Mouse (Mus musculus): ENCODE measurements around the gene Chd3. TPM values are rescaled to one million over a fixed set of nuclear protein-coding genes. Genes with fewer than 3 reads are reported as not detected.

Chd3 gene
- polyA plus RNA-seq, 1 experiment from 2014 or later: 124 TPM

GRCm38 (mm10) chr11:69357690-69358089 lies 11.5 kb downstream of the Chd3 start:
- H3K27ac ChIP-seq: no peak overlapping the region
- H3K27me3 ChIP-seq: no peaks in the 10 kb centered on the region
- no peak overlapping the region for H3K9ac ChIP-seq (replicated peaks)
- H3K36me3 ChIP-seq: peaks cover 100% of the 10 kb centered on the region
- WGBS: 83% methylated on average over 12 of the region's 12 CpGs
- no peak overlapping the region for H3K4me3 ChIP-seq (replicated peaks)
- no peaks in the 10 kb centered on the region for H3K9me3 ChIP-seq
- no peak overlapping the region for H3K4me2 ChIP-seq
- H3K4me1 ChIP-seq (replicated peaks): peaks cover 2% of the 10 kb centered on the region; the same call in 1 of the 2 replicates
- ATAC-seq (ENCODE audit: insufficient number of reproducible peaks, insufficient read depth, low FRiP score, low TSS enrichment, low read depth): no peak

DNA sequence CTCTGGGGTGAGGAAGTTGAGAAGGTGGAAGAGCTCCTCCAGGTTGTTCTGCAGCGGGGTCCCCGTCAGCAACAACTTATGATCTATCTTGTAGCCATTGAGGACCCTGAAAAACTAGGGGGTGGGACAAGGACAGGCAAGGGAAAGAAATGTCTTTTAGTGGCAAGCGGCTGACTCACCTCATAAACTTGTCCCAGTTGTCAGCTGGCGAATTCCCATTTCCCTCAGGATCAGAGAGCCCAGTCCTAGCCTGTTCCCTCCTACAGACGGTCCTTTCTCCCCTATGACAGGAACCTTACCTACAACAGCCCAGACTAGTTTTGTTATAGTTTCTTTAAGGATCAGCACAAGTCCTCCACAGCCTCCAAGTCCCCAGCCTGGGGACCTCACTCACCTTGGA lies 12.7 kb downstream of the Chd3 start:
- no peak overlapping the region for H3K4me3 ChIP-seq (replicated peaks)
- no peaks in the 10 kb centered on the region for H3K9me3 ChIP-seq
- peaks cover 100% of the 10 kb centered on the region for H3K36me3 ChIP-seq
- no peak overlapping the region for H3K27ac ChIP-seq
- H3K27me3 ChIP-seq: no peaks in the 10 kb centered on the region
- no peak overlapping the region for H3K4me2 ChIP-seq
- no peak for ATAC-seq (ENCODE audit: insufficient number of reproducible peaks, insufficient read depth, low FRiP score, low TSS enrichment, low read depth)
- H3K9ac ChIP-seq (replicated peaks): no peak overlapping the region
- WGBS: 84% methylated on average over 5 of the region's 5 CpGs
- no peaks in the 10 kb centered on the region for H3K4me1 ChIP-seq (replicated peaks)

GRCm38 (mm10) chr11:69346441-69346840 lies 22.8 kb downstream of the Chd3 start:
- Histone ChIP-seq H3K9me3 (no peaks in the 10 kb centered on the region), H3K27ac (no peak overlapping the region), H3K4me3 (replicated peaks) (no peak overlapping the region), H3K27me3 (no peaks in the 10 kb centered on the region), H3K9ac (replicated peaks) (no peak overlapping the region), H3K4me2 (no peak overlapping the region), H3K4me1 (replicated peaks) (peaks cover 2% of the 10 kb centered on the region), H3K36me3 (peaks cover 89% of the 10 kb centered on the region)
- WGBS: 86% methylated on average over 25 of the region's 26 CpGs
- no peak for ATAC-seq (ENCODE audit: insufficient number of reproducible peaks, insufficient read depth, low FRiP score, low TSS enrichment, low read depth)

DNA sequence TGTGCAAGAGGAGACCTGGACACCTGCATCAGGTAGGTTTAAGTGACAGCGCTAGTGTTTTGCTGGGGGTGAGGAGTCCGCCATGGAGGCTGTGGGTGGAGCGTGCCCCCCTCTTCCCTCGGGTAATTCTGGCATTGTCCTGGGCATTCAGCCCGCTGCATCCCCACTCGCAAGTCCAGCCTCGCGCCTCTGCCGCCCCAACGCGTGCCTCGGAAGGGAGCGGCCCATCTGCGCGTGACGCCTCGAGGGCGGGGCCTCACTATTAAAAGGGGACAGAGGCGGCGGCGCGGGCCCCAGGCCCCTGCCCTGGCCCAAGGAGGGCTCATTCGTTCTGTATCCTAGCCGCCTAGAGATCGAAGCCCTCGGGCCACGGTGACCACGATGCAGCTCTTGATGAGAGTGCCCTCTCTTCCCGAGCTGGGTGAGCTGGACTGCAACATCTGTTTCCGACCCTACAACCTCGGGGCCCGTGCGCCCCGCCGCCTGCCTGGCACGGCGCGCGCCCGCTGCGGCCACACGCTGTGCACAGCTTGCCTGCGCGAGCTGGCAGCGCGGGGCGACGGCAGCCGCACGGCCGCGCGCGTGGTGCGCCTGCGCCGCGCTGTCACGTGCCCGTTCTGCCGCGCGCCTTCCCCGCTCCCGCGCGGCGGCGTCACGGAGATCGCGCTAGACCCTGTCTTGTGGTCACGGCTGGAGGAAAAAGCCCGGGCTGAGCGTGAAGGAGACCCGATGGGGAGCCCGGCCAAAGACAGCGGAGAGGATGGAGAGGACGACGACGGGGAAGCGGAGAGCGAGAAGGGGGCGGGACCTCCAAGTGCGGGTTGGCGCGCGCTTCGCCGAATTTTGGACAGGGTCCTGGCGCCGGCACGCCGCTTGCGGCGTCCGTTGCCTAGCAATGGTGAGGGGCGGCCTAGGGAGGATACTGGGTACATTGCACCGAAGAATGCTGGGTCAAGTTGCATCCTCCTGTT lies 28.8 kb downstream of the Chd3 start, which contains the start of gene Rnf227:
TSS of gene Rnf227 (plus strand) at position 301 of the 971 bp plus-strand sequence.
- ATAC-seq (ENCODE audit: insufficient number of reproducible peaks, insufficient read depth, low FRiP score, low TSS enrichment, low read depth): peak; percentile 82
- peaks cover 15% of the 10 kb centered on the region for H3K4me1 ChIP-seq (replicated peaks)
- H3K27me3 ChIP-seq: 0 out of 2 replicates have a peak, but pooled peaks cover 8% of the 10 kb centered on the region
- 0 out of 2 replicates have a peak, but pooled peaks cover 3% of the 10 kb centered on the region for H3K9me3 ChIP-seq
- H3K9ac ChIP-seq (replicated peaks): peak within 1 kb of the TSS; percentile 73
- H3K36me3 ChIP-seq: peaks cover 30% of the 10 kb centered on the region
- 2% methylated on average over 99 of the region's 99 CpGs for WGBS
- peak within 1 kb of the TSS; percentile 76 for H3K4me2 ChIP-seq
- peak within 1 kb of the TSS; percentile 57 for H3K4me3 ChIP-seq (replicated peaks)
- peak within 1 kb of the TSS; percentile 86 for H3K27ac ChIP-seq

- Histone ChIP-seq H3K27ac (no peak overlapping the region), H3K4me1 (replicated peaks) (peaks cover 23% of the 10 kb centered on the region), H3K4me3 (replicated peaks) (no peak overlapping the region), H3K36me3 (no peaks in the 10 kb centered on the region), H3K9me3 (0 out of 2 replicates have a peak, but pooled peaks cover 3% of the 10 kb centered on the region), H3K4me2 (no peak overlapping the region), H3K9ac (replicated peaks) (no peak overlapping the region), H3K27me3 (peaks cover 10% of the 10 kb centered on the region; the same call in 1 of the 2 replicates)
- ATAC-seq (ENCODE audit: insufficient number of reproducible peaks, insufficient read depth, low FRiP score, low TSS enrichment, low read depth): no peak
- whole genome bisulfite sequencing: 59% methylated on average over 4 of the region's 4 CpGs
Measured at GRCm38 (mm10) chr11:69334796-69335195, 34.4 kb downstream of the Chd3 start.

DNA sequence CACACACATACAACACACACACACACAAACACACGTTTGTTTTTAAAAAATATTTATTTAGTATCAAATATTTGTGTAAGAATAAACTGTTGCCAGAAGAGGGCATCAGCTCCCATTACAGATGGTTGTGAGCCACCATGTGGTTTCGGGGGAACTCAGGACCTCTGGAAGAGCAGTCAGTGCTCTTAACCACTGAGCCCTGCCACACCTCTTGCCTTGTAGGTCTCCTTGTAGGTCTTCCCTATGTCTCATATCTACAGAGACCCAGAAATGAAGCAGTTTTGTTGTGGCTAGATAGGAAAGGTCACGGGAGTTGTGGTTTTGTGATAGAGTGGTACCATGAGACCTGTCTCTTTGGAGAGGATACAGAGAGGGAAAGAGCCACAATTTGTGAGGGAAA lies 35.3 kb downstream of the Chd3 start:
- Histone ChIP-seq H3K27me3 (peaks cover 9% of the 10 kb centered on the region; the same call in 1 of the 2 replicates), H3K27ac (no peak overlapping the region), H3K4me1 (replicated peaks) (peaks cover 21% of the 10 kb centered on the region), H3K9me3 (0 out of 2 replicates have a peak, but pooled peaks cover 3% of the 10 kb centered on the region), H3K9ac (replicated peaks) (no peak overlapping the region), H3K4me3 (replicated peaks) (no peak overlapping the region), H3K36me3 (no peaks in the 10 kb centered on the region), H3K4me2 (no peak overlapping the region)
- WGBS: 69% methylated on average over 3 of the region's 3 CpGs
- no peak for ATAC-seq (ENCODE audit: insufficient number of reproducible peaks, insufficient read depth, low FRiP score, low TSS enrichment, low read depth)

DNA sequence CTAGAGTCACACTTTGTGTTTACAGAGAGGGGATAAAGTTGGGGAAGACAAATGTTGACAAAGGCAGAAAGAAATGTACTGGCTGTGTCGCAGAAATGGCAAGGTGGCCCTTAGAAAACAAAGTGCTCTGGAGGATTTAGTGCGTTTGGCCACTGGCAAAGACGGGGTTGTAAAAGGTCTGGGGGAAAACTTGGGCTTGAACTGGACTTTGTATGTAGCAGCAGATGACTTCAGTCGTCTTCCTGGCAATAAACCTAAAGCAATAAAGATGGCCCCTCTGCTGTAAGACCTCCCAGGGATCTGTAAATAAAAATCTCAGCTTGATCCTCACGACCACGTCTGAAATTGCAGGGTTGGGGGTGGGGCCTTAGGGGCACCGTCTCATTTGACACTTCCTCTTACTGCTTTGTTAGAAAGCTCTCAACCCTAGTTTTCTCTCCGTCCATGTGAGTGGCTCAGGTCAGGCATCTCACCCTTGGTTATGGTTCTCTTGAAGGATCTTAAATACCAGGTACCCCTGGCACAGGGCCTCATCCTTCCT lies 36.4 kb downstream of the Chd3 start:
- ATAC-seq (ENCODE audit: insufficient number of reproducible peaks, insufficient read depth, low FRiP score, low TSS enrichment, low read depth): no peak
- 10% methylated on average over 8 of the region's 8 CpGs for WGBS
- Histone ChIP-seq H3K27me3 (peaks cover 16% of the 10 kb centered on the region), H3K4me3 (replicated peaks) (no peak overlapping the region), H3K4me2 (peak overlapping the region; percentile 63; the same call in 1 of the 2 replicates), H3K27ac (peak overlapping the region; percentile 85), H3K9ac (replicated peaks) (0 out of 2 replicates have a peak overlapping the region, but pooled peaks have one; percentile 49), H3K9me3 (0 out of 2 replicates have a peak, but pooled peaks cover 3% of the 10 kb centered on the region), H3K4me1 (replicated peaks) (peaks cover 21% of the 10 kb centered on the region), H3K36me3 (no peaks in the 10 kb centered on the region)

- WGBS: 1% methylated on average over 24 of the region's 24 CpGs
Measured at GRCm38 (mm10) chr11:69331929-69332405, 37.2 kb downstream of the Chd3 start.

GRCm38 (mm10) chr11:69331152-69331551 lies 38.1 kb downstream of the Chd3 start:
- H3K27ac ChIP-seq: no peak overlapping the region
- H3K4me2 ChIP-seq: peak overlapping the region; percentile 63; the same call in 1 of the 2 replicates
- H3K4me1 ChIP-seq (replicated peaks): peaks cover 33% of the 10 kb centered on the region
- peaks cover 32% of the 10 kb centered on the region for H3K27me3 ChIP-seq
- H3K9me3 ChIP-seq: no peaks in the 10 kb centered on the region
- H3K36me3 ChIP-seq: no peaks in the 10 kb centered on the region
- H3K4me3 ChIP-seq (replicated peaks): peak overlapping the region; percentile 43
- WGBS: 88% methylated on average over 6 of the region's 6 CpGs
- no peak for ATAC-seq (ENCODE audit: insufficient number of reproducible peaks, insufficient read depth, low FRiP score, low TSS enrichment, low read depth)
- H3K9ac ChIP-seq (replicated peaks): peak overlapping the region; percentile 13; the same call in 1 of the 2 replicates

More at GRCm38 (mm10) chr11:69331929-69332405, 37.2 kb downstream of the Chd3 start:
- ATAC-seq (ENCODE audit: insufficient number of reproducible peaks, insufficient read depth, low FRiP score, low TSS enrichment, low read depth): peak; percentile 63
- H3K9me3 ChIP-seq: no peaks in the 10 kb centered on the region
- H3K27ac ChIP-seq: peak overlapping the region; percentile 85
- peak overlapping the region; percentile 49 for H3K9ac ChIP-seq (replicated peaks)
- H3K4me1 ChIP-seq (replicated peaks): peaks cover 25% of the 10 kb centered on the region
- peak overlapping the region; percentile 43 for H3K4me3 ChIP-seq (replicated peaks)
- peaks cover 24% of the 10 kb centered on the region for H3K27me3 ChIP-seq
- no peaks in the 10 kb centered on the region for H3K36me3 ChIP-seq
- peak overlapping the region; percentile 63 for H3K4me2 ChIP-seq

- no peaks in the 10 kb centered on the region for H3K36me3 ChIP-seq
- 89% methylated on average over 6 of the region's 6 CpGs for WGBS
Measured at GRCm38 (mm10) chr11:69328517-69328916, 40.7 kb downstream of the Chd3 start.

GRCm38 (mm10) chr11:69327648-69328047 lies 41.6 kb downstream of the Chd3 start:
- H3K4me3 ChIP-seq (replicated peaks): no peak overlapping the region
- no peak overlapping the region for H3K4me2 ChIP-seq
- no peaks in the 10 kb centered on the region for H3K36me3 ChIP-seq
- H3K27me3 ChIP-seq: peaks cover 32% of the 10 kb centered on the region
- H3K9ac ChIP-seq (replicated peaks): no peak overlapping the region
- no peak for ATAC-seq (ENCODE audit: insufficient number of reproducible peaks, insufficient read depth, low FRiP score, low TSS enrichment, low read depth)
- H3K27ac ChIP-seq: no peak overlapping the region
- peaks cover 48% of the 10 kb centered on the region for H3K4me1 ChIP-seq (replicated peaks)
- 57% methylated on average over 6 of the region's 6 CpGs for WGBS
- H3K9me3 ChIP-seq: no peaks in the 10 kb centered on the region

More at GRCm38 (mm10) chr11:69328517-69328916, 40.7 kb downstream of the Chd3 start:
- H3K4me2 ChIP-seq: no peak overlapping the region
- H3K27ac ChIP-seq: no peak overlapping the region
- H3K9ac ChIP-seq (replicated peaks): no peak overlapping the region
- H3K4me3 ChIP-seq (replicated peaks): no peak overlapping the region
- H3K27me3 ChIP-seq: peaks cover 32% of the 10 kb centered on the region
- ATAC-seq (ENCODE audit: insufficient number of reproducible peaks, insufficient read depth, low FRiP score, low TSS enrichment, low read depth): no peak
- no peaks in the 10 kb centered on the region for H3K9me3 ChIP-seq
- H3K4me1 ChIP-seq (replicated peaks): peaks cover 49% of the 10 kb centered on the region
